Mouse (Mus musculus) neural tube, embryonic 10.5 days (tissue): ENCODE results near the gene Pkd1l1.

Experiments
- DNase-seq: peaks from one replicate; pipeline ENCODE4 v3.0.0-alpha.2; 2017; ENCODE audit warnings: low spot score; ENCODE audit errors: extremely low spot score

The Pkd1l1 gene

GRCm38 (mm10) chr11:8973166-8973565, at the start of gene Pkd1l1:
Gene Pkd1l1, minus strand, starts transcription at chr11:8973266.
- DNase-seq, result no peak

GRCm38 (mm10) chr11:9020207-9020606, 47.1 kb upstream of the Pkd1l1 start:
- DNase-seq, result no peak

- DNase-seq, result no peak
These were observed 45.6 kb upstream of the Pkd1l1 start for GRCm38 (mm10) chr11:9018491-9019267.

GRCm38 (mm10) chr11:9014740-9015139, 41.7 kb upstream of the Pkd1l1 start:
- no peak for DNase-seq

GRCm38 (mm10) chr11:9011348-9011747, 38.3 kb upstream of the Pkd1l1 start:
- no peak for DNase-seq

- peak; percentile 91 for DNase-seq
These were observed 37.8 kb upstream of the Pkd1l1 start, which contains the start of gene Hus1 for GRCm38 (mm10) chr11:9010853-9011339. Gene Hus1, minus strand, starts transcription at chr11:9011191.

GRCm38 (mm10) chr11:9010416-9010815, 37.4 kb upstream of the Pkd1l1 start:
- DNase-seq, result no peak

- no peak for DNase-seq
These were observed 35.7 kb upstream of the Pkd1l1 start for GRCm38 (mm10) chr11:9008761-9009160.

- DNase-seq, result no peak
These were observed 15.0 kb upstream of the Pkd1l1 start for GRCm38 (mm10) chr11:8988084-8988483.

- no peak for DNase-seq
These were observed 13.0 kb upstream of the Pkd1l1 start for GRCm38 (mm10) chr11:8986058-8986457.

GRCm38 (mm10) chr11:8983237-8983861, 10.3 kb upstream of the Pkd1l1 start:
- DNase-seq, result peak; percentile 72

GRCm38 (mm10) chr11:8978154-8978553, 5.1 kb upstream of the Pkd1l1 start:
- DNase-seq, result no peak

- DNase-seq, result no peak
These were observed 973 bp downstream of the Pkd1l1 start for GRCm38 (mm10) chr11:8972093-8972492.

- no peak for DNase-seq
These were observed 2.6 kb downstream of the Pkd1l1 start for GRCm38 (mm10) chr11:8970509-8970908.

- no peak for DNase-seq
These were observed 5.0 kb downstream of the Pkd1l1 start for GRCm38 (mm10) chr11:8968094-8968493.

- DNase-seq, result no peak
These were observed 14.5 kb downstream of the Pkd1l1 start for GRCm38 (mm10) chr11:8958572-8958971.

GRCm38 (mm10) chr11:8958108-8958507, 15.0 kb downstream of the Pkd1l1 start:
- no peak for DNase-seq

- DNase-seq, result no peak
These were observed 16.0 kb downstream of the Pkd1l1 start for GRCm38 (mm10) chr11:8957023-8957422.

GRCm38 (mm10) chr11:8955678-8956077, 17.4 kb downstream of the Pkd1l1 start:
- DNase-seq, result peak; percentile 45

GRCm38 (mm10) chr11:8949765-8950430, 23.2 kb downstream of the Pkd1l1 start:
- no peak for DNase-seq

- no peak for DNase-seq
These were observed 24.2 kb downstream of the Pkd1l1 start for GRCm38 (mm10) chr11:8948871-8949270.

- no peak for DNase-seq
These were observed 29.0 kb downstream of the Pkd1l1 start for GRCm38 (mm10) chr11:8944114-8944513.
